Mouse (Mus musculus) heart, postnatal 4 days (tissue): ENCODE data around the gene Usp36. TPM values are rescaled to one million over a fixed set of nuclear protein-coding genes. Genes with fewer than 3 reads are reported as not detected.

Experiments
- DNase-seq: peaks from one replicate; pipeline ENCODE4 v3.0.0; 2021
- total RNA-seq, 2 experiments: library from RNA; stranded (reverse); gene quantifications; 2 replicates each; pipeline ENCODE4 v1.2.3; 2021

Usp36 gene
- total RNA-seq, 2 experiments from 2014 or later: 15.5 to 18.7 TPM

DNA sequence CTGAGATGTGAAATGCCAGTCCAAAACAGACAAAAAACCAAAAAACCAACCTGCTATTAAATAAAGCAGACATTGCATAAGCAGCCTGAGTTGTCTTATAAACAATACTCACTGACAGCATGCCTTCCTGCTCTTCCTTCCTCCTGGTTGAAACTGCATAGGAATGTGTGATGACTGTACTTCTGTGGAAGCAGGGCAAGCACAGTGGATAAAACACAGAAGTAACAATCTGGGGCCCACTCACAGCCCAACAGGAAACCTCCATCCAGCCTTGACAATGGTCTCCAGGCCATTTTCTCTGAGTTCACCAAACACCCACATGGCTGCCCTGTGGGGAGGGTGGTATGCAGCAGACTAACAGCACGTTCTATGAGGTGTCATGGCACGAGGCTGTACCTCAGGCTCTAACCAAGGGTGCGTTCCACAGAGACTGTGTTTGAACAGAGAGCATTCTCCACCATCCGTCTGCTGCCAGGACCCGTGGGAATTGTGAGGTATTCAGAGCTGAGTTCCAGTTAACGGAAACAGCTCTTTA is 67.6 kb downstream of the Usp36 start:
- DNase-seq: no peak

DNA sequence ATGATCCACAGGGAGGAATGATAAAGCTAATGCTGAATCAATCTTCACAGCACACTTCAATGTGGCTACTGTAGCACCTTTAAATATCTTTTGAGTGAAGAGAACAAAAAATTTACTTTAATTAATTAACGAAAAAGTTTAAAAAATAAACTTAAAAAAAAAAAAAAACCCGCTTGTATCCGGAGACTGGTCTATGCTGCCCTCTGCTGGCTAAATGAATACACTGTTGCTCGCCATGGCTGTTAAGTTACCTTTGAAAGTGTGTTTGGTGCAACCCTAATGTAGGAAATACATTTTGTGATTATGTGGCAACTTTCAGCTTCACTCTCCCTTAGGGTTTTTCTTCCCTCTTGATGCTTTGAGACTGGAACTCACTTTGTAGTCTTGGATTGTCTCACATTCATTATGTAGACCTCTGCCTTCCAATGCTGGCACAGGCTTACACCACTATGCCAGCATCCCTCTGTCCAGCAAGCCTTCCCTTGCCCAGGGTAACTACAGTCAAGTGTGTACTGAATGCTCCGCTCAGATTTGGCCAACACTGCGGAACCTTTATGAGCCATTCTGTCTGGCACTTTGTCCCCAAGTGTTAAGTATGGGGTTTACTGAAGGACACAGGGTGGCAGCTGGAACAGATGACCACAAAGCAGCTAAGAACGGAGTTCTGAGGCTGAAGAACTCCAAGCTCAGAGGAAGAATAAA is 69.3 kb downstream of the Usp36 start:
- DNase-seq: peak; percentile 75

DNA sequence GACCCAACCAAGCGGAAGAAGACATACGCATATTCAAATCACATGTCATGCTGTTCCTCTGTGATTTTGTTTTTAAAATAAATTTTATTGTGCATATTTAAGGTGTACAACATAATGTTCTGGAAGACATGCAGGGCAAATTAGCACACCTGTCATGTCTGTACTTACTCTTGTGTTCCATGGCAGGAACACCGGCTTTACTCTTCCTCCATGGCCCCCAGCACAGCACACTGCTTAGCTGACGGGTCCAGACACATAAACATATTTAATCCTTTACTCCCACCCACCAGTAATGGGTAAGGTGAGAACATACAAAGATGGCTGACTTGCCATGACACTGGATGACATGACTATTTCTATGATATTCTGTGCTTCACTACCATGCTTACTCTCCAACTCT is 71.0 kb downstream of the Usp36 start:
- DNase-seq: no peak

DNA sequence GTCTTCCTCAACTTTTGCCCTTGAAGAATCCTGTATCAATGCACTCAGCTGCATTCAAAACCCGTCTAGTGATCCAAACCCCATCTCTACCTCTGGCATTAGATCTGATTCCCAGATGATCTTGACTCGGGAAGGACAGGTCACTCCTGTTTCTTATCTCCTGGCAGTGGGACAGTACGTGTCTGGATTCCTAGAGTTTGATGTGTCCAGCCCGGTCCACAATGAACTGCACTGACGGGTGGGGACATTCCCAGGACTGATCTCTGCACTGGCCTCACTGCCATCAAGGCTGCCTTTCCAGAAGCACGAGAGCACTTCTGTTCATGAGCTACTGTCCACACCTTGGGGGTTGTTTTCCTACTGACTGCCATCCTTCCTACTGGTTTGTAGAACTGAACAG is 73.6 kb downstream of the Usp36 start:
- DNase-seq: no peak

DNA sequence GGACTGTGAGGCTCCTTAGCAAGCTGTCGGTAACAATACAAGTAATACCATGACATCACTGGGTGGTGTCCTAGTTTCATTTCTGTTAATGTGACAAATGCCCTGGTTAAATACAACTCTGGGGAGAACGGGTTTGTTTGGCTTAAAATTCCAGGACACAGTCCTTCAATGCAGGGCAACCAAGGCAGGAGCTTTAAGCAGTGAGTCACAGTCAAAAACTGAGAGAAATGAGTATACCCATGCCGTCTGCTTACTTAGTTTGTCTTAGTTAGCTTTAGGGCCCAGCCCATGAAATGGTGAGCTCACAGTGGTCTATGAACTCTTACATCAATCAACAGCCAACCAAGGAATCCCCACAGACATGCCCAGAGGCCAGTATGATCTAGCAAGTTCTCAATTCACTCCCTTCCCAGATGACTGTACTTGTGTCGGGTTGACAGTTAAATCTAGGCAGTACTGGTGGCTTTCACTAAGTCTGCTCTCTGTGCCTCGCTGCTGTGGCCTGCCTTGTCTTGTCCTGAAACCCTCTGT is 74.1 kb downstream of the Usp36 start:
- DNase-seq: no peak

DNA sequence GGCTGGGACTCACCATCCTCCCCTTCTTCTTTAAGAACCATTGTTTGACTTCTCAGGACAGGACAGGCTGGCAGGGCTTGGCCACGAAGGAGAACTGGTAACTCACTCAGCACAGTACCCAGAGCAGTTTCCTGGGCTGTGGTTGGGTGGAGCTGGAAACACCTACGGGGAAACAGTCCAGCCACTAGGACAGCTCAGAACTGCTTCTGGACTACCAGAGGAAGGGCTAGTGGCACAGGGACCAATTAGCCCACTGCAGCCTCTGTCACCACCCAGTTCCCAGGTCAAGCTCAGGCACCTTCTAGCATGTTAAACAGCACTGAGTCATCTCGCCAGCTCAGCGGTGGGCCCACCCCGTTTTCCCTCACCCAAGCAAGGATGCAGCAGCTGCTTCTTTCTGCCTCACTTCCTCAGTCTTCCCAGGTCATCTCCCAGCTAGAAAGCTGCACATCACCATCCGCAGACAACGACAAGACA is 77.4 kb downstream of the Usp36 start:
- no peak for DNase-seq

DNA sequence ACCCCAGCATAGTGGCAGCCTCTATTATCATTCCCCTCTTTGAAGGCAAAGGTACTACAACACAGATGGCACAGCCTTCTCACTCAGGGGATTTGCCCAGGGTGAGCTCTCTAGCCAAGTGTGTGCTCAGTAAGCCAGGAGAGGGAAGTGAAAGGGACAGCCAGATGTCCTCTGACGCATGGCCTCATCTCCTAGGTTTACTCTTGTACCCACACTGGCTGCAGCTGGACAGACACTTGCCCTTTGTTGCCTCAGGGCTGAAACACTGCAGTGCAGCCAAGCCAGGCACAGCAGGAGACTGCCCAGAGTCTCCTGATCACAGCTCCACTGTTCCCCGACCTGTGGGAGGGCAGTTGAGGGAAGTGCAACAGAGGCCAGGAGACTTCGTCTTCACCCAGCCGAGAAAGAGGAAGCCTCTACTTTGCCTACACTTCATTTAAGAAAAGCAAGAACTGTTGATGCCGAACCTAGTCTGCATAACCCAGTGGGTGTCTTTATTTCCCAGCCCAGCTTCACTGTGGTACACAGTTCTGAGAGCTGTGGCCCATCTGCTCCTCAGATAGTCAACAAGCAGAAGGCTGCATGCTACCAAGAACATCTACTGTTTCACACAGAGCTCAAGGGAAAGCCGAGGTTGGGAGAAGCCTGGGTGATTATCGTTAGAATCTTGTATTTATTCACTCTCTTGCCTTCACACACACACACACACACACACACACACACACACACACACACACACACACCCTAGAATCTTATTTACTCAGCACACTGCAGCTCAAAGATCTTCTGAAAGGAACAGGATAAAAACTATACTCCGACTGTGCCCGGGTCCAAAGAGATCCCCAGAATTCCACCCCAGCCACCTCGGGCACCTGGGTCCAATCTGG is 78.1 kb downstream of the Usp36 start:
- DNase-seq: no peak

DNA sequence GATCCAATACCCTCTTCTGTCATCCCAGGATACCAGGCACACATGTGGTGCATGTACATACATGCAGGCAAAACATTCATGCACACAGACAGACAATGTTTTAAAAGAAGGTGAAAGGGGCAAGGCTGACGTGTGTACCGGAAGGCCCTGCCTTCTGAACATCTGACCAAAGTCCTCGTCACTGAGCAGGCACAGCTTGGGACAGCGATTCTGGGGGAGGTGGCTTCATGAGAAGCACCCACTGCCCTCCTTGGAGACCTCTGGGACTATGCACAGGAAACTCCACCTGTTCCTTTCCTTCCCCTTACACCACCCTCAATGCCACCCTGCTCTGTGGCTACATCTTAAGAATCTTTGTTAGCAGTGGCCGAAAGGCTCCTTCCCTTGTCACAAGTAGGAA is 79.1 kb downstream of the Usp36 start:
- DNase-seq: no peak

DNA sequence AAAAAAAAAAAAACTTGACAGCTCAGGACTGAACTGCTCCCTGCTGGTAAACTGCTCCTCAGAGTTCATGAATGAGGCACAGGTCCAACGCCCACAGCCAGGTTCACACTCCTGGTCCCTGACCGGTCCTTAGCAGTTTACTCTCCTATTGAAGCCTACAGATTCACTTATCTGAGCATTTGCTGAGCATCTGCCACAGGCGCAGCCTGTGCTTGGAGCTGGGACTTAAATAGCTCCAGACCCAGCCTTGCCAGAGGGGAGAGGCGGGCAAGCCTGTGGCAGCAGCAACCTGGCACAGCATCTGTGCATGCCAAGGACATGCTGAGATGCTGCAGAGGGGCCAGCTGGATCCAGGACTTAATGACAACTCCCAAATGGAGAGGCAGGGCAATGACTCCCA is 79.9 kb downstream of the Usp36 start:
- no peak for DNase-seq

Other genes starting within 250 kb of the Usp36 start
- gene Dnah17, start 159.6 kb downstream of the Usp36 start, total RNA-seq: under 1 TPM; 0.05 TPM
- 10 to 100 TPM; 38.3 to 39.1 TPM for gene Cyth1, start 41.7 kb downstream of the Usp36 start, total RNA-seq
- gene Cep295nl, start 52.3 kb upstream of the Usp36 start, total RNA-seq: 1 to 10 TPM; 1.9 to 2.5 TPM
- gene Timp2, start 65.5 kb upstream of the Usp36 start, total RNA-seq: 100 to 1,000 TPM; 206 to 223 TPM
- 10 to 100 TPM; 20.2 to 24.4 TPM for gene Lgals3bp, start 111.8 kb upstream of the Usp36 start, total RNA-seq
- gene Cant1, start 128.8 kb upstream of the Usp36 start, total RNA-seq: 10 to 100 TPM; 19.6 to 20.2 TPM
- gene C1qtnf1, start 138.0 kb upstream of the Usp36 start, total RNA-seq: 10 to 100 TPM; 21.2 to 25.1 TPM
- gene Engase, start 186.6 kb upstream of the Usp36 start, total RNA-seq: 1 to 10 TPM; 4.0 to 5.8 TPM